Mouse (Mus musculus): ENCODE results near the gene Ptpn11. TPM values are rescaled to one million over a fixed set of nuclear protein-coding genes. Genes with fewer than 3 reads are reported as not detected.

Ptpn11 gene
- polyA plus RNA-seq, 1 experiment = 90.6 TPM

DNA sequence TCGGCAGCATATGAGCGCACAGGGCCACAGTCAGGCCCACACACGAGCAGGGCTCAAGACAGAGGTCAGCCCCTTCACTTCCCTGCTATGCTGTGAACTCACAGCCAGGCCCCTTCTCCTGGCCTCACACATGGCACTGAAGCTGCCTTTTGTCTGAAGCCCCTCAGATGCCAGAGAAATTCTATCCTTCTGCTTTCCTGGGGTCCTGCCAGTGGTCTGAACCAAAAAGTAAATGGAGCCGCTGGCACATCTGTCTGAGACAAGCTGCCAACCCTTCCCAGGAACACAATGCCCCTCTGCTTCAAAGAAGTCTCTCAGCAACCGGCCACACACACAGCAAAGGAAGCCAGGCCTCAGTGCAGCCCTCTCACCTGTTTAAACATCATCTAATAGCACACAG, 28.9 kb downstream of the Ptpn11 start:
- Histone ChIP-seq H3K27ac (ENCODE audit: insufficient read depth, low read length) (no peak overlapping the region), H3K4me3 (ENCODE audit: insufficient read depth, low read length) (no peak overlapping the region), H3K4me1 (ENCODE audit: control insufficient read depth, insufficient read depth, low read length) (peaks cover 3% of the 10 kb centered on the region; the same call in 1 of the 2 replicates)
- TF ChIP-seq POLR2A (IDR thresholded peaks at IDR 0.05; ENCODE audit: low read depth, low read length) = no peak
- no peak for TF ChIP-seq CTCF (IDR thresholded peaks at IDR 0.05; ENCODE audit: borderline replicate concordance, insufficient read depth, low read length)

- TF ChIP-seq CTCF (IDR thresholded peaks at IDR 0.05; ENCODE audit: borderline replicate concordance, insufficient read depth, low read length) (no peak), POLR2A (IDR thresholded peaks at IDR 0.05; ENCODE audit: low read depth, low read length) (no peak)
- peaks cover 9% of the 10 kb centered on the region for H3K4me1 ChIP-seq (ENCODE audit: control insufficient read depth, insufficient read depth, low read length)
- H3K4me3 ChIP-seq (ENCODE audit: insufficient read depth, low read length) = no peak overlapping the region
- H3K27ac ChIP-seq (ENCODE audit: insufficient read depth, low read length) = no peak overlapping the region
These were observed 32.2 kb downstream of the Ptpn11 start for GRCm38 (mm10) chr5:121158966-121159365.

DNA sequence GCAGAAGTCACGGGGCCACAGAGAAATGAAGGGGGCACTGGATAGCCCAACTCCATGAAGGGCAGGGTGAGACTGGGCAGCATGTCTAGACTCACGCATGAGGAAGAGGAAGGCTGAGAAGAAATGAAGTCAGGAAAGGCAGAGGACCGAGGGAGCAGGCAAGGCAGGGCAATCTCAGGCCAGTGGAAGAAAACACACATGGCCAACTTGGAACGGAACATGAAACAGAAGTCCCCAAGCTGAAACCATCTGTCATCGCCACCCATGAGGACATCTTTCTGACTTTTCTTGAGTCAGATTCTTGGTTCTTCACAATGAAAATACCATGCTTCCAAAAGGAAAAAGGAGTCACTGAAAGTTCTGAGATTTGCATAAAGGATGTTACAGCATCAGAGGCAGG, 33.7 kb downstream of the Ptpn11 start:
- no peak overlapping the region for H3K27ac ChIP-seq (ENCODE audit: insufficient read depth, low read length)
- H3K4me1 ChIP-seq (ENCODE audit: control insufficient read depth, insufficient read depth, low read length) = peaks cover 9% of the 10 kb centered on the region
- H3K4me3 ChIP-seq (ENCODE audit: insufficient read depth, low read length) = no peak overlapping the region
- TF ChIP-seq CTCF (IDR thresholded peaks at IDR 0.05; ENCODE audit: borderline replicate concordance, insufficient read depth, low read length) (no peak), POLR2A (IDR thresholded peaks at IDR 0.05; ENCODE audit: low read depth, low read length) (no peak)

GRCm38 (mm10) chr5:121157017-121157416, 34.2 kb downstream of the Ptpn11 start:
- Histone ChIP-seq H3K4me3 (ENCODE audit: insufficient read depth, low read length) (no peak overlapping the region), H3K27ac (ENCODE audit: insufficient read depth, low read length) (no peak overlapping the region), H3K4me1 (ENCODE audit: control insufficient read depth, insufficient read depth, low read length) (peaks cover 9% of the 10 kb centered on the region)
- TF ChIP-seq CTCF (IDR thresholded peaks at IDR 0.05; ENCODE audit: borderline replicate concordance, insufficient read depth, low read length) = no peak
- no peak for TF ChIP-seq POLR2A (IDR thresholded peaks at IDR 0.05; ENCODE audit: low read depth, low read length)

- Histone ChIP-seq H3K4me3 (ENCODE audit: insufficient read depth, low read length) (no peak overlapping the region), H3K4me1 (ENCODE audit: control insufficient read depth, insufficient read depth, low read length) (peaks cover 9% of the 10 kb centered on the region), H3K27ac (ENCODE audit: insufficient read depth, low read length) (no peak overlapping the region)
- no peak for TF ChIP-seq CTCF (IDR thresholded peaks at IDR 0.05; ENCODE audit: borderline replicate concordance, insufficient read depth, low read length)
- TF ChIP-seq POLR2A (IDR thresholded peaks at IDR 0.05; ENCODE audit: low read depth, low read length) = no peak
These were observed 35.1 kb downstream of the Ptpn11 start for GRCm38 (mm10) chr5:121156121-121156520.

- no peak overlapping the region for H3K4me3 ChIP-seq (ENCODE audit: insufficient read depth, low read length)
- H3K4me1 ChIP-seq (ENCODE audit: control insufficient read depth, insufficient read depth, low read length) = no peaks in the 10 kb centered on the region
- no peak for TF ChIP-seq CTCF (IDR thresholded peaks at IDR 0.05; ENCODE audit: borderline replicate concordance, insufficient read depth, low read length)
- no peak for TF ChIP-seq POLR2A (IDR thresholded peaks at IDR 0.05; ENCODE audit: low read depth, low read length)
- no peak overlapping the region for H3K27ac ChIP-seq (ENCODE audit: insufficient read depth, low read length)
These were observed 40.5 kb downstream of the Ptpn11 start for GRCm38 (mm10) chr5:121150684-121151083.

- TF ChIP-seq POLR2A (IDR thresholded peaks at IDR 0.05; ENCODE audit: low read depth, low read length) = no peak
- TF ChIP-seq CTCF (IDR thresholded peaks at IDR 0.05; ENCODE audit: borderline replicate concordance, insufficient read depth, low read length) = no peak
- no peaks in the 10 kb centered on the region for H3K4me1 ChIP-seq (ENCODE audit: control insufficient read depth, insufficient read depth, low read length)
- no peak overlapping the region for H3K27ac ChIP-seq (ENCODE audit: insufficient read depth, low read length)
- no peak overlapping the region for H3K4me3 ChIP-seq (ENCODE audit: insufficient read depth, low read length)
These were observed 42.0 kb downstream of the Ptpn11 start for GRCm38 (mm10) chr5:121149246-121149645.

GRCm38 (mm10) chr5:121146275-121146674, 44.9 kb downstream of the Ptpn11 start:
- no peak overlapping the region for H3K27ac ChIP-seq (ENCODE audit: insufficient read depth, low read length)
- no peaks in the 10 kb centered on the region for H3K4me1 ChIP-seq (ENCODE audit: control insufficient read depth, insufficient read depth, low read length)
- TF ChIP-seq CTCF (IDR thresholded peaks at IDR 0.05; ENCODE audit: borderline replicate concordance, insufficient read depth, low read length) (no peak), POLR2A (IDR thresholded peaks at IDR 0.05; ENCODE audit: low read depth, low read length) (no peak)
- H3K4me3 ChIP-seq (ENCODE audit: insufficient read depth, low read length) = no peak overlapping the region

GRCm38 (mm10) chr5:121145609-121146008, 45.6 kb downstream of the Ptpn11 start:
- Histone ChIP-seq H3K27ac (ENCODE audit: insufficient read depth, low read length) (no peak overlapping the region), H3K4me3 (ENCODE audit: insufficient read depth, low read length) (no peak overlapping the region), H3K4me1 (ENCODE audit: control insufficient read depth, insufficient read depth, low read length) (no peaks in the 10 kb centered on the region)
- no peak for TF ChIP-seq CTCF (IDR thresholded peaks at IDR 0.05; ENCODE audit: borderline replicate concordance, insufficient read depth, low read length)
- TF ChIP-seq POLR2A (IDR thresholded peaks at IDR 0.05; ENCODE audit: low read depth, low read length) = no peak

GRCm38 (mm10) chr5:121144441-121145238, 46.6 kb downstream of the Ptpn11 start:
- TF ChIP-seq CTCF (IDR thresholded peaks at IDR 0.05; ENCODE audit: borderline replicate concordance, insufficient read depth, low read length) (no peak), POLR2A (IDR thresholded peaks at IDR 0.05; ENCODE audit: low read depth, low read length) (no peak)
- H3K4me1 ChIP-seq (ENCODE audit: control insufficient read depth, insufficient read depth, low read length) = no peaks in the 10 kb centered on the region
- H3K27ac ChIP-seq (ENCODE audit: insufficient read depth, low read length) = no peak overlapping the region

More at GRCm38 (mm10) chr5:121144441-121145238, 46.6 kb downstream of the Ptpn11 start:
- H3K4me3 ChIP-seq (ENCODE audit: insufficient read depth, low read length) = no peak overlapping the region

All from embryonic fibroblast, embryonic 13.5 days (primary cell).